Mouse (Mus musculus) neural tube, embryonic 10.5 days (tissue): ENCODE results near the gene Cbx5.

ENCODE experiments used
- DNase-seq: peaks from one replicate; pipeline ENCODE4 v3.0.0-alpha.2; 2017; ENCODE audit warnings: low spot score; ENCODE audit errors: extremely low spot score

Gene Cbx5

DNA sequence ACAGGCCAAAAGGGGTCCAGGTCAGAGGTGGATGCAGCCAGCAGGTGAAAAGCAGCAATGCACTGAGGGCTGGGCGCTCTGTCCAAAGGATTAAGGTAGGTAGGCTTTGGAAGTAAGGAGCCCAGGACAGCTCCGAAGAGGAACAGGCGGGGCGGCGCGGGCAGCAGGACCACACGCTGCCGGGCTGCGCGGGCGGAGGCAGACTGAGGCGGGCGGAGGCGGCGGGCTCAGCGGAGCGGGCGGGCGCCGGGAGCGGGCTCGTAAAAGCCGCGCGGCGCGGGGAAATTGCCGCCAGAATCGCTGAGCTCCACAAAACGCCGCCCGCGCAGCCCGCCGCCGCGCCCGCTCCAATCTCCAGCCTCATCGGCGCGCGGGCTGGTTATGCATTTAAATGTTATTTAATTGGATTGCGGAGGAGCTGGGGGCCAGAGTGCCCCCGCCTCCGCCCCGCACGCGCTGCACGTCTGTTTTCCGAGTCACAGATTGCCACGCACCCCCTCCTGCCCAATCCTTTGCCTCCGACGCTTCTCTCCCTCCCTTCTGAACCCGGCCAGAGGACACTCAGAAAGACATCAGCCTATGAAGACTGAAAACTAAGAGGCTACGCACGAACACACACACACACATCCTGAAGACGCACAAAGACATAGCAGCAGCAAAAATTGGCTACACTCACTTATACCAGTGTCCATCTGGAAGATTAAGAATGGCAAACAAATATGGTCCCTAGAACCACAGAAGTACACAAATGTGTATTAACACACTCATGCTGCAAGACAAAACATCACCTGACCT is 92.8 kb downstream of the Cbx5 start:
- DNase-seq = peak; percentile 65

DNA sequence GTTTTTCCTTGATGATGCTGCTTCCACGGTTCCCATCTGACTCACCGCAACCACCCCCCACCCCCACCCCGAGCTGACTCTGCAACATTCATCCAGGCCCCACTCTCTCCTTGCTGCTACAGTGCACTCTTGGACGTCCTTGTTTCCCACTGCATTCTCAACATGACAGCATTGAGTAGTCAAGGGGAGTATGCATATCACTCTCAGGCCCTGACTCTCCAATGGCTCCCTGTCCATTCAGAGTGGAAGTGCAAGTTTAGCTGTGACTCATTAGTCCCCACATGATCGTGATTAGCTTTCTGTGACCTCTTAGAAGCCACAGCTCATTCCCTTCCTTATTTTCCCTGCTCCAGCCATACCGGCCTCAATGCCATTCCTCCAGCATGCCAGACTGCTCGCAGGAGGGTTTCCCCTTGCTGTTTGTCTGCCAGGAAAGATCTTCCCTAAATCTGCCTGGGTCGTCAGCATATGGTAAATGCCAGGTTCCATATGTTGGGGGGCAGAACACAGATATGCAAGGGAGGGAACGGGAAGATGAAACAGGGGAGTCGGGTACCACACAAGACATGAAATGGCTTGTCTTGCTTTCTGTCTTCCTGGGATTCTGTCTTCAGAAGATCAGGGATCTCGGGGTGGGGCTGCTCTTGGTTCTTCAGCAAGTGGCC is 93.8 kb downstream of the Cbx5 start:
- no peak for DNase-seq

DNA sequence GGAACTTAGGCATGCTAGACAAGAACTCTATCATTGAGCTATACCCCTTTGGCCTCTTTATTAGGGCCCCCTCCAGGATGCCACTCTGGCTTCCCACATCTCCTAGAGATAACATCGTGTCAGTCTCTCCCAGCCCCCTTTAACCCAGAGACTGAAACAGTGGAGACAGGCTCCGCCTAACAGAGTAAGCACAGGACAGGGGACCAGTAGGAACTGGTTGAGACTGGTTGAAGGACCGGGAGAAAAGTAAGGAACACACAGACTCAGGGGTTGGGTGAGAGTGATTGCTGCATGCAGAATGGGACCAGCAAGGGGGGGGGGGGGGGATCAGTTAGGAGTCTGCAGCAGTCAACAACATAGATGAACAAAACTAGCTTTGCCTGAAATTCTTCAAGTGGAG is 95.4 kb downstream of the Cbx5 start:
- no peak for DNase-seq
